Mouse (Mus musculus): ENCODE measurements around the gene Fam120a.
A peak's percentile ranks its signal among the peaks of the same experiment; 100 is the strongest.

The Fam120a gene

DNA sequence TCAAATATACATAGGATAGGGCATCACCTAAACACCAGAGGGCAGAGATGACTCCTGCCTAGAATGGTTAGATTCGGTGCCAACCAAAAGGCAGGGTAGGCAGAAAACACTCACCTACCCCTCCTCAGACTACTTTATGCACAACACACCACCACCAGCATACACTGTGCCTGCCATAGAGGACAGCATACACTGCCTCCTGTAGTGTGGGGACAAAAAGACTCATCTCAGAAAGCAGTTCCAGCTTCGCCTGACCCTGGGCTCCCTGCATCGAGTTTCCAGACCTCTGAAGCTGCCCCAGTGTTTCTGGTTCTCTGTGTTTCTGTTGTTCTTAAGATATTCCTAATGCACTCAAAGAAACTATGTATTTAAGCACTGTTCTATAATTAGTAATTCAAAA, 54.7 kb downstream of the Fam120a start:
- DNase-seq (ENCODE audit: low read depth) = no peak

DNA sequence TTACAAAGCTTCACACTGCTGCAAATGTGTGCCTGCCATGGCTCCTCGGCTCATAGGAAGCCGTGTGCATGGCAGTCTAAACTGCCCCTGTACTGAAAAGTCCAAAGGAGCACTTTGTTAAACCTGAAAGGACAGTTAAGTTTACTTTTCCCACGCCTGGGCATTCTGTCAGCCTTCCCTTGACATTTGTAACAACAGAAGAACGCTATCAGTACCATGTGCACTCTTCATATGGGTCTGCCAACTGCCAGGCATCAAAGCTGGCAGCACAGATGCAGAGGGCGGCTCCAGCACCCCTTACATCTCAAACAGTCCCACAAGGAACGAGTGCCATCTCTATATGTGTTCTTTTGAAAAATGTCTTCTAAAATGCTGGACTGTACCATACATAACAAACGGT, 56.4 kb downstream of the Fam120a start:
- DNase-seq (ENCODE audit: low read depth) = no peak

DNA sequence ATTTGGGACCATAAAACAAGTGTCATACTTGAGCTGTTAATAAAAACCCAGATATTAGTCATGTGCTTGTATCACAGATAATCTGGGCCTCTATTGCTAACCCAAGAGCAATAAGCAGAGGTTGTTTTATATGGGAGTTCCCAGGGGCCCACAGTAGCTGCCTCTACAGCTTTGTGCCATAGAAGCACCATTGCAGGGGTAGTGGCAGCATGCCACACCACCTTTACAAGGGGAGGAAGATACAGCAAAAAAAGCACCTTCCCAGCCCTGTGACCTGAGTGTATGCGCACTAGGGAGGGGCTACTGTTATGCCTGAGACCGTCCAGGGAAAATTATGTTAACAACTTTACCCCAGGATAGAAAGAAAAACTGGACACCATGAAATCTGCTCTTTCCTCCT, 62.4 kb downstream of the Fam120a start:
- no peak for DNase-seq (ENCODE audit: low read depth)

DNA sequence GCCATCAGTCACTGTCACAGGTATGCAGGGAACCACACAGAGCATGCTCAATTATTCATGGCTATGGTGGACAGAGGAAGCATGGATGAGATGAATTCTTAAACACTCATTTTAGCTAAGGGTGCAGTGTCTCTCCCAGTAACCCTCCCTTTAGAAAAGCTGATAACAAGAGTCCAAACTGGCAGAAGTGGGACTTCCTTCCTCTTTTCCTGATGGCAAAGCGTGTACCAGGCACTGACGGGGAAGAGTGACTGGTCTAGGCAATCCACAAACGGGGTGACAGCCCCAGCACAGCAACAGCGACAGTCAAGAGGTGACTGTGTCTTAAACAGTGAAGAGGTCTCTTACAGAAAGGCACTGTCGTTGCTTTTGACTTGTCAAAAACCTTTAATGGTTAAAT, 72.4 kb downstream of the Fam120a start:
- no peak for DNase-seq (ENCODE audit: low read depth)

DNA sequence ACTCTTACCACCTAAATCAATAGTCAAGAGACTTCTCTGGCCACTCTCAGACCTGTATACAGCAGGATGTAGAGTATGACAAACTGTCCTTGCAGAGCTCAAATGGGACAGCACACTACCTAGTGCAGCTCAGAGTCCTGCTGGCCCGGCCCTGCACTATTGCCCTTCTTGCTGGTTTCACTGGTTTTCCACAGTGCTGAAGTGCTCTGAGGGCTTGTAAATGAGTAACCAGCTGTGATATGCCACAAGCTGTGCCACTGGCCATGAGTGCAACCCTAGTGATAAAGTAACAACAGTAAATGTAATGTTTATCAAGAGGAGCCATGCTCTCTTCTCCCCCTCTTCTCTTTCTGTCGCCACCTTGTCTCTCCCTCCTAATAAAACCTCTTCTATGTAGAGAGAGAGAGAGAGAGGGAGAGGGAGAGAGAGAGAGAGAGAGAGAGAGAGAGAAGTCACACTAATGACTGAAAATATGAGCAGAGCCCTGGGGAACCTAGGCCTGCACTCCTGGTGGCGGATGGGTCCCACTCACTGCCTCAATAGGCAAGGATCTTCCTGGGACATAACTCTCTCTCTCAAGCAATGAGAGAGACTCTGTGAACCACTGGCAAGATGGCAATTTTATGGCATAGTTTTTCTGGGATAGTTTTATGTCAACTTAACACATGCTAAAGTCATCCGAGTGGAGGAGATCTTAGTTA, 77.4 kb downstream of the Fam120a start:
- DNase-seq (ENCODE audit: low read depth) = no peak

DNA sequence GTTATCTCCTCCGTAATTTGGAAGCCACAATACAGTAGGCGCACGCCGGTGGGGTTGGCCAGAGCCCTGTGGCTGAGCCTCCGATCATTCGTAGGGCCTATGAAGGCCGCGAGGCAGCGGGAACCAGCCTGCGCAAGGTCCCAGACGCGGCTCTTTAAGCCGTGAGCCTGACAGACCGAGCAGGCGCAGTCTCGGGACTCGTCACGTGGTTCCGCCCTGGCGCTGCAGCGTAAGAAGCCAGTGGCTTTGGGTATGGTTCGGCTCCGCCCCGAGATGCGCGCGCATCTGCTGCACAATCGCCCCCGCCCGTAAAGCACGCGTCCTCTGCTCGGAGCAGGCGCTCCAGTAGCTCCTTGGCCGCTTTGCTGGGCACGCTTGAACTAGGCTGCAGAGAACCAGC, 89.3 kb downstream of the Fam120a start:
- DNase-seq (ENCODE audit: low read depth) = peak; percentile 95

DNA sequence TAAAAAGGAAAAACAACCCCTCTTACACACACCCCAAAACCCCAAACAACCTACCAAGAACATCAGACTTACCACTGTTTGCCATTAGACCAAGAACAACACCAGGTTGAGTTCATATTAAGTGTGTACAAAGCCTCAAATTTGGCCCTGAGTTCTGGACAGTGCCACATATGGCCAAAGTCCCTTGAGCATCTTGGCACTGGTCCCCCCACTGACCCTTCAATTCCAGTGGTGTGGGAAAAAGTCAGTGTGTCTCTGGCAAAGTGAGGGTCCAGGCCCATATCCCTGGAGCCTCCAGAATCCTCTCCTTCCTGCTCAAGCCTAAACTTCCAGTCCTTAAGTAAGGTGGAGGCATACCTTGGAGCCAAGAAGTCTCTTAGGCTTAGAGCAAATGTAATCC, 90.0 kb downstream of the Fam120a start:
- DNase-seq (ENCODE audit: low read depth) = no peak

DNA sequence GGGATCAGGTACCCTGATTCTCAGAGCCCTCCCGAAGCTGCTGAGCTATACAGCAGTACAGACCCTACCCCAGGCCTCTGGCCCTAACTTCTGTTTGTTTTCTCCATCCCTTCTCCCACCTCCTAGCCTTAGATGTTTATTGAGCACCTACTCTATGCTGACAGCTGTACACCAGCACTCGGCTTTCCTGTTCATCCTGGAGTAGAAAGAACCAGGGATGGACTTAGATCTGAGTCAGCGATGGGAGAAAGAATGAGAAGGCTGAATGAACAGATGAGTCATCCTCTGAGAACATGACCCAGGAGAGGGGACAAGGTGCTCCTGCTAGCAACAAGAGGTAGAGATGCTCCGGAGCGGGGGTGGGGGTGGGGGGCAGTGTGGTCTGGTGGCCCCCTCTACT, 95.1 kb downstream of the Fam120a start:
- no peak for DNase-seq (ENCODE audit: low read depth)

DNA sequence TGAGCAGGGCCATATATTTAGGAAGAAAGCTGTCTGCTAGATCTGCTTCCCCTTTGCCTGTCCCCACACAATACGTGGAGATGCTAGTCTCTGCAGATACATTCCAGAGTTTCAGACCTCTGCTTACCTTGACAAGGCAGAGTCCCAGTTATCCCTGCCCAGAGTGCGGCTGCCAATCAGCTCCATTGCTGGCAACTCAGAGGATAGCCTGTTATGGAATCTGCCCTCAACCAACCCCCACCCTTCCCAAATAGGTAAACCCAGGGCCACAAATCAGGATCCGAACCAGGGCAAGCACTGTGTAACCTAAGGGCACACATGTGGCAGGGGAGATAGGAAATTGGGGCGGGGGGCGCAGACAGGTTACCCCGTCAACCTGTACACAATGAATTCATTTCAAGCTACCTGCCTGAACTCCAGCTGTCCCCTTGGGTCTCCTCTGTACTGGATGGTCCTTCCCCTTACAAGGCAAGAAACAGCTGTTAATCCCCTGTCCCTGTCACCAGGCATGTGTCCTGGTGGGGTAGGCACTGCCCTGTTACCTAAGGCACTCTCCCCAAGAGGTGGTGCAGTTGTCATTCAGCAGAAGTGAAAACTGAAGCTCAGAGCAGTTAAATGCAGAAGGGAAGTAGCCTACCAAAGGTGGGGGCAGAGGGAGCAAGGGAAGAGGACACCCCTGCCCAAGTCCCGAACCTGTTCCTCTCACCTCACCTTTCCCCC, 95.8 kb downstream of the Fam120a start:
- DNase-seq (ENCODE audit: low read depth) = no peak

DNA sequence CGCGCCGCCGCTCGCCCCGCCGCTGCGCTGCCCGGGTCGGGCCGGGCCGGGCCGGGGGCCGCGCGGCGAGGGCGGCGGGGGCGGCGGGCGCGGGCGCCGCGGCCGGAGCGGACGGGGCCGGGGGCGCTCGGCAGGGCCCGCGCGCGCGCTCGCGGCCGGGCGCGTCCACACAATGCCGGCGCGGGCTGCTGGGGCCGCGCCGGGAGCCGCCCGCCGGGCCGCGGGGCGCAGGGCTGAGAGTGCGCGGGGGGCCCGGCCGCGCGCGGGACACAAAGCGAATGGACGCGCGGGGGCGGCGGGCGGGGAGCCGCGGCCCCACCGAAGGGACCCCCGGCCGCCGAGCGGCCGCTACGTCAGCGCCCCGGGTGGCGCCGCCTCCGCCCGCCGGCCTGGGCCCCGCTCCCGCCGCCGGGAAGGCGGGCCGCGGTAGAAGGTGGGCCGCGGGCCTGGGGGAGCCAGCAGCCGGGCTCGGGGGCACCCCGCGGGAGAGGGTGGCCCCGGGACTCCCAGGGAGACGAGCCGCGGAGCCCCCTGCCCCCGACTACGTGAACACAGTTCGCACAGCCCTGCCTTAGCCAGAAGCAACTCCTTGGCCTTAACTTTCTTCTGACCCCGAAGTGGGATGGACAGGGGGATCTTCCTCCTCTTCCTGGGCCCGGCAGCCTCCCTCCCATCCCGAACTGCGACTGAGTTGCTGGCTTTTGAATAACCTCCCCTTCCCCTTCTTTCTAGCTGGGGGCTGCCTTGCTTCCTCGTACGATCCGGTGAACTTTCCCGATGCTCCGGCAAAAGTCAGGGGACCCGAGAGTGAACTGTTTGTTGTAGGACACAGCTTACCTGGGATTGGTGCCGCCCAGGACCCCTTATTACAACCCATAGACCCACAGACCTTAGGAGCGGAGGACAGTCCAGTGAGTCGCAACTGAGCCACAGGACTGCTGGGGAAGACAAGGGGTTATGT, 96.8 kb downstream of the Fam120a start, which contains the start of gene Phf2:
Gene Phf2 (minus strand): TSS at position 349 of the 961 bp plus-strand sequence.
- no peak for DNase-seq (ENCODE audit: low read depth)

DNA sequence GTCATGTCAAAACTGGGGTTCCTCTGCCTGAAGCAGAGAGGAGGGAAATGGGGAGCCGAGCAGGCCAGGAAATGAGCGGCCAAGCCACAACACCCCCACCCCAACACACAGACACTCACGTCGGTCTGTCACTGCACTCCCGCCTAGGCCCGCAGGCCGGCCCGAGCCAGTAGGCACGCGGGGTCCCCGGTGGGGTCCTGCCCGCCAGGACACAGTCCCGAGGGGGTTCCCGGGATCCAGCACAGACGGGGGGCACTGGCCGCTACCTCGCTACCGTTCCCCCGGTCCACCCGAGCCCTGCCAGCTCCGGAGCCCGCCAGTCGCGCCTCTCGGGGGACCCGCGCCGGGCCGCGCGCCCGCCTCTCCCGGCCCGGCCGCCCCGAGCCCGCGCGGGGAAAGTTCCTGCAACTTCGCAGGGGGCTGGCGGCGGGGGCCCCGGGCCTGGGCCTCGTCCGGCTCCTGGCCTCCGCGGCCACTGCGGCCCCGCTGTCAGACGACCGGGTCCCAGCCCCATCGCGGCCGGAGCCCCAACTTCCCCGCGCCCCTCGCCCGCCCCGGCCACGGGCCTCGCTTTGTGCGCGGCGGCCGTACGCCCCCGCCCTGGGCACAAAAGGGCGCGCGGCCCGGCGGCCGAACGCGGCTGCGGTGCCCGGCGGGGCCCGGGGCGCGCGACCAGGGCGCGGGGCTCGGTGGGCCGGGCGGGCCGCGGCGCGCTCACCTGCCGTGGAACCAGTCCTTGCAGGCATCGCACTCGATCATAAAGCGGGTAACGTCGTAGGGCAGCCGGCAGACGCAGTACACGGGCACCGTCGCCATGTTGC, 97.7 kb downstream of the Fam120a start:
- no peak for DNase-seq (ENCODE audit: low read depth)

DNA sequence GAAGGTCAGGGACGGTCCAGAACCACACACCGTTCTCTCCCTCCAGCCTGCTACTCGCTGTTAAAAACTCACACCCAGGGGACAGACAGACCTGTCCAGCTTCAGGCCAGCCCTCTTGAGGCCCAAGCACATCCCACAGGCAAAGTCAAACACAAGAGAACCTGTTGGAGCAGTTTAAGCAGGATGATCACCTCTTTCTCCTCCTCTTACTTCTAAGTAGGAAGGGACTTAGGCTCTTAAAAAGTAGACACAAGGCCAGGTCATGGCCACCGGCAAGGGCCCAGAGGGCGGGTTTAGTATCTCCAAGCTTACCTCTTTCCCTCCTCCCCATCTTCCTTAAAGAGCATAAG, 98.2 kb downstream of the Fam120a start:
- DNase-seq (ENCODE audit: low read depth) = no peak

DNA sequence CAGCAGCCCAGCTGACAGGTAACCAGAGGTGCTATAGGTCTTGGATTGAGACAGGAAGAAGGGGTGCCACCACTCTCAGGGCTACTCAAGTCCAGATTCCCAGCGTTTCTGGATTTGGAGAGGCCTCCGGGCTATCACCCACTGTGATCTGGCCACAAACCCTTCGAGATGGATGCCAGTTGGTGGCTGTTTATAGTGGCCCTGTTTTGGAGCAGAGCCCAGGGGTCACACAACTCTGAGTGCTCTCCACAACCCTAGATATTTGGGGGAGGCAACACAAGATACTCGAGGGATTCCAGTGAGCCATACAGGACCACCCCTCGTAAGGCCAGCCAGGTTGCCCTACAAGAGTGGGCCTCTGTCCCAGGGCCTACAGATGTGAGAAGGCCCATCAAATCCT, 98.7 kb downstream of the Fam120a start:
- no peak for DNase-seq (ENCODE audit: low read depth)

DNA sequence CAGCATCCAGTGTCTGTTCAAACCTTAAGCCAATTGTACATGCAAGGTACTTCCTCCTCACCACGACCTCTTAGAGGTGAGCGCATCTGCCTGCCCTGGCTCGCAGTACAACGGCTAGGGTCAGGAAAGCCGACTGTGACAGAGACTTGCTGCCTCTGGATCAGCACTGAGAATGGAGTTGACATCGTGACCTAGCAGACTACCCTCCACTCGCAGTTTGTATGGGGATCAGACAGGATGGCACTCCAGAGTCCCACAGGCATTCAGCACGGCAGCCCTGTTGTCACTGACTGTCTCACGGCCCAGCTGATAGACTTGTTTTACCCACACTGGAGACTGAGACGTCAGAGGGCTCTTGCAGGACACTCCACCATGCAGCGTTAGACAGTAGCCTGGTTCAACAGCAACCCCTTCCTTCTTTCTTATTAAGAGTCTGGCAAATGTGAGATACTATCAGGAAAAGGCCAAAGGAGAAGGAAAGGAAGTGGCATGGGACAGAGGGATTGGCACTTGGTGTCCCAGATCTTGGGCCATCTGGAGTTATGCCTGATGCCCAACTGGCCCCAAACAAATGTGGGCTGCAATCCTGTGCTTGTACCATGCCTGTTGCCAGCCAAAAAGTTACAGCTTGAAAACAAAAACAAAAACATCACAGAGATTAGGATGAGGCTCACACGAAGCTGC, 103.0 kb downstream of the Fam120a start:
- no peak for DNase-seq (ENCODE audit: low read depth)

DNA sequence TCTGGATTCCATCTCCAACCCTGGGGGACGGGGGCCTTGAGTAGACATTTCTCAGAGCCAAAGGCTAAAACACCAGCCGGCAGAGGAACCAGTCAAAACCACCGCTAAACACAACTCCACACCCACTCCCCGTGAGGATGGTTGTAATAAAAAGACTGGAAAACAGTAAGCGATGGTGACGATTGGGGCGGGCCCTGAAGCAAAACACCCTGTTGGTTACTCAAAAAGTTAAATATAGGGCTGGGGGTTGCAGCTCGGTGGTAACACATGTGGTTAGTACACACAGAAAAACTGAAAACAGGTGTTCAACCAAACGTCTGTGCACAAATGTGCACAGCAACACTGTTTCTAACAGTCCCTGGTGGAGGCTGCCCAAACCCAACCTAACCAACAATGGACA, 104.3 kb downstream of the Fam120a start:
- no peak for DNase-seq (ENCODE audit: low read depth)

DNA sequence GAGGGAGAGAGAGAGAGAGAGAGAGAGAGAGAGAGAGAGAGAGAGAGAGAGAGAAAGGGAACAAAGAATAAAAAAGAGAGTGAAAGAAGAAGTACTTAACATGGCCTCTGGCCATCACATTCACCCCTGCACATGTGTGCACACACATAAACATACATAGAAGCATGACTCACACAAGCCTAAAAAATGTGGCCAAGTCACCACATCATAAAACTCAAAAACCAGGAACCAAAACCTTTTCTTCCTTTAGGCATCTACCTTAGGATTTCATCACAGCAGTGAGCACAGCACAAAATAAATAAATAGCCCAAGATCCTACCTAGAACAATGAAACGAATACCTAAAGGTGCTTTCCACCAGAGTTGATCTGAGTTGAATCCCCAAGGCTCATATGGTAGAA, 105.9 kb downstream of the Fam120a start:
- DNase-seq (ENCODE audit: low read depth) = no peak

DNA sequence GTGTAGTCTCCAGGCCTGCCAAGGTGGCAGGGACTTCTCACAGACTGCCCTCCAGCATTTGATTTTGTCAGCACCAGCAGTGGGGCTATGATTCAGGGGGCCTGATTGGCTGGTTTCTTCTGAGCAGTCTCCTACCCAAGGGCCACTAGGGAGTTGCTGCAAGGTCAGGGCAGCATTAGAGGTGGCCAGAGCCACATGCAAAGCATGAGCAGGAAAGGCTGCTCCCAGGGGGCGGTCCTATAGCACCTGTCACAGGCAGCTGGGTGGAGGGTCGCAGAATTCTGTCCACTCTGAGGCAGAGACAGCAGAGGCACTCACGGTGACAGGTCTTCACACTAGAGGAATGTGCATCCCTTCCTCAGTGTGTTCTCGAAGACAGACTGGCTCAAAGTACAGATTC, 109.0 kb downstream of the Fam120a start:
- DNase-seq (ENCODE audit: low read depth) = no peak

DNA sequence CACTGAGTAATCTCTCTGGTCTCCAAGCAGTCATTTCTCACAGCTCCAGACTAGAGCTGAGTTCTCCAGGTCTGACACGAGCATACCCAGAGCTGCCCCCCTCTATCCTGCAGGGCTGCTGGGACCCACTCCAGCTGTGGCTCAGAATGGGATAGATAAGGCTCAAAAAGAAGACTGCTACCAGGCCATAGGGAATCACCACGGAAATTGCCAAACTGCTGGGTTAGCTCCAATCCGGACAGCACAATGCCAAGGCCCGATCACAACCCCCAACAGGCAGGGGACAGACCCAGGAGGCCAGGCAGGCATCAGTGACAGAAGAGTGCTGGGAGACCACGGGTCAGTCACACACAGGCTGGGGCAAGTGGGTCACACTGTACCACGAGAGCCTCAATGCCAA, 109.8 kb downstream of the Fam120a start:
- DNase-seq (ENCODE audit: low read depth) = no peak

DNA sequence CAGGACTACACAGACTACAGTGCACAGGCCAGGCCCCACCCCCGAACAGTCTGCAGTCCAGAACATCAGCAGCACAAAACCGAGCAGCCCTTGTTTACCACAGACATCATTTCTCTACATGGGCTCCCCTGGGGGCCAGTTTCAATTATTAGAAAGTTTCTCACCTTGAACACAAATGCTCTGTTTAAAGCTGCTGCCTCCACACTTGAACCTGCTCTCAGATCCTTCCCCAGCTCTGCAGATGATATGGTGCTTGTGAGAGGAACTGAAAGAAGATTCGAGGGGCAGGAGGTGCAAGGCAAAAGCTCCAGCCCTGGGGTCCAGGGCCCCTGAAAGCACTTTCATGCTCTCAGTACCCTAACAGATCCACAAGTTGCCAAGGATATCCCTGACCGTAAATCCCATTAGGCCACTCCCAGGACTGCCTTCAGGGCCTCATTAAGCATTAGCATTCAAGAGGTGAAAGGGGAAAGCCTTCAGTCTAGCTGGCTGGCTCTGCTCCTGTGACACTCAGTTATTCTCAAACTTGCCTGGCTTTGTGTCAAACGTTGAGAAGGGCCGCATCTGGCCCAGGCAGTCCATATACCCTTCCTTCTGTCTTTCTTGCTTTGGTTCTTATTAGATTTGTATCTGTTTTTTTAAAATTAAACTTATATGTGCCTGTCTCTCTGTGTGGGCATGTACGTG, 110.4 kb downstream of the Fam120a start:
- no peak for DNase-seq (ENCODE audit: low read depth)

DNA sequence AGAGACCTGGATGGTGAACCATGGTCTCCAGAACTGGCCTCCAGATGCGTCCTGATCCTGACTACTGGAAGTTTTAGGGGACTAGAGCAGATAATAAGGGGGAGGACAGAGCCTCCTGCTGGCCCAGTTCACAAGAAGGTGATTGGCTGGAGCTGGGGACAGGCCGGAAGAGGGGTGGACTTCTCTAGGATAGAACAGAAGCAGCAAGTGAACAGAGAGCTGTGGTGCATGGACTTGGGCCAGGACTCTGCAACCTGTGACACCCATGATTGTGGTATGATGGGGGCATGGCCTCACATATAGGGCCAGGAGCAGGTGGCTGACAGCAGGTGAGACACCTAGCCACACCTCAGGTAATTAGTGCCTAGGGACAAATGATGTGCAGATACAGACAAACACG, 113.9 kb downstream of the Fam120a start:
- DNase-seq (ENCODE audit: low read depth) = no peak

DNA sequence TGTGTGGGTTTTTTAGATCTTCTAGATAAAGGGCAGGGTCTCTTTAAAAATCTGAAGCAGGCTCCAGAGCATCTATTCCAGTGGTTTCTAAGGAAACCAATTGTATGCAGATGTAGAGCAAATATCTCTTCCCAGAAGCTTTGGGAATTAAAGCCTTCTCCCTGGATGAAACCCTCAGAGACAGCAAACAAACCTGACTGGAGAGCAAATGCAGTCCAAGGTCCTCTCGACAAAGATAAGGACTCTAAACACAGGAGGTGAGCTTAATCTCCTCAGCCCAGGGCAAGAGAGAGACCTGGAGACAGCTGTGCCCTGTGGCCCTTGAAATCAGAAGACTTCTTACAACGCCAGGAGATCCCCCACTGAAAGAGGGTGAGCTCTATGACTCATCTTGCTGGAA, 114.3 kb downstream of the Fam120a start:
- DNase-seq (ENCODE audit: low read depth) = peak; percentile 52
